Mouse (Mus musculus): ENCODE data around the gene Fbxo2.

- TF ChIP-seq POLR2A (IDR thresholded peaks at IDR 0.05; ENCODE audit: low read depth, low read length) (no peak), MAFK (IDR thresholded peaks at IDR 0.05; ENCODE audit: insufficient replicate concordance, low read length) (no peak), USF2 (conservative IDR thresholded peaks at IDR 0.05; ENCODE audit: low read depth, low read length) (no peak), ELF1 (IDR thresholded peaks at IDR 0.05; ENCODE audit: low read depth, low read length) (no peak), CTCF (conservative IDR thresholded peaks at IDR 0.05 in 1 of 2, IDR thresholded peaks at IDR 0.05 in 1 of 2; ENCODE audit: low read depth in 2 of 2, low read length in 2 of 2) (no peak), USF1 (IDR thresholded peaks at IDR 0.05; ENCODE audit: low read depth, low read length) (no peak), EP300 (IDR thresholded peaks at IDR 0.05; ENCODE audit: low read length) (no peak)
These were observed 39.1 kb upstream of the Fbxo2 start for GRCm38 (mm10) chr4:148121362-148121761.
